Mouse (Mus musculus) urinary bladder, postnatal 10 days (tissue): ENCODE results near the gene Ptrhd1.

Source experiments
- DNase-seq: peaks from one replicate; pipeline ENCODE4 v3.0.0; 2022; ENCODE audit warnings: low spot score

Gene Ptrhd1

GRCm38 (mm10) chr12:4245742-4246141 lies 11.9 kb downstream of the Ptrhd1 start:
- DNase-seq = no peak

DNA sequence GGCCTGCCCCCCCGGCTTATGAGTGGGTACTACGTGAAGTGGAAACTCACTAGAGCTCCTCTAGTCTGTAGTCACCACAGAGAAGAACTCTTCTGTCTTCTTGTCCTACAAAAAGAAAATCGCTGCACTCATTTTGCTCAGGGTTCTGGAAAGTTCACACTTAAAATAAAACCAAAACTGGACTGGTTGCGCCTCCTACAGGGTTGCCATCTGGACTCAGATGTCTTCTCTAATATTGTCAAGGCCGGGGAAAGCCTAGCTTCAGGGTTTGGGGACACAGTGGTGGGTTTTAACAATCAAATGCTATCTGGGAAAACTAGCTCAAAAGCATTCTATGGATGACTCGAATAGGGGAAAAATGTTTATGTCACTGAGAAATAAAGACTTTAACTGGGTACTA lies 16.0 kb downstream of the Ptrhd1 start:
- DNase-seq = no peak

- DNase-seq = no peak
Measured at GRCm38 (mm10) chr12:4252742-4253655, 19.2 kb downstream of the Ptrhd1 start.

GRCm38 (mm10) chr12:4267765-4268164 lies 33.9 kb downstream of the Ptrhd1 start:
- no peak for DNase-seq

- no peak for DNase-seq
Measured at GRCm38 (mm10) chr12:4271078-4271477, 37.3 kb downstream of the Ptrhd1 start.

DNA sequence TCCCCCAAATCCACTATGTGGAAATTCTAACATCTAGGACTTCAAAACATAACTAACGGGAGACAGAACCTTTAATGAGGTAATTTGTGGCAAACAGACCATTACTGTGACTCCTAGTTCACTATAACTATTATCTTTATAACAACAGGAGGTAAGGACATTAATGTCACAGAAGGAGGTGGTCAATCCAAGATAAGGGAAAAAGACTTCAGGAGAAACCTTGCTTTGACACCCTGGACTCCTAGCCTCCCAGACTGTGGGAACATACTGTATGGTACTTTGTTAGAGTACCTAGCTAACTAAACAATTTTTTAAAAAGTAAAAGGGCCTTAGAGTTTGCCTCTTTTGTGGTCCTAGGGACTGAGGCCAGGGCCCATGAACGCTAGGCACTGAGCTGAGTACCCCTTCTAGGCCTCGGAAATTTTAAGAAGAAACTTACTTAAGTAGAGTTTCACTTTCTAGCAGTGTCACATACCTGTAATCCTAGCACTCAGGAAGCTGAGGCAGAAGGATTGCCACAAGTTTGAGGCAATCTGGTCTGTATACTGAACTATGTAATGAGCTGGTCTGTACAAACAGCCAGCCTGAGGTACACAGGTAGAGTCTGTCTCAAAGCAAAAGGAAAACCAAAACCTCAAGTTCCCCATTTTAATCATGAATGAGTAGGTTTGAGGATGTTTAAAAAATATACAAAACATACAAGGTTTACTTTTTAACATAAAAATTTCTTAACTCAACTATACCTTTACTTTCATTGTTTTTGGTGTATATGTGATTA lies 45.3 kb downstream of the Ptrhd1 start:
- no peak for DNase-seq

GRCm38 (mm10) chr12:4279878-4280277 lies 46.1 kb downstream of the Ptrhd1 start:
- no peak for DNase-seq

DNA sequence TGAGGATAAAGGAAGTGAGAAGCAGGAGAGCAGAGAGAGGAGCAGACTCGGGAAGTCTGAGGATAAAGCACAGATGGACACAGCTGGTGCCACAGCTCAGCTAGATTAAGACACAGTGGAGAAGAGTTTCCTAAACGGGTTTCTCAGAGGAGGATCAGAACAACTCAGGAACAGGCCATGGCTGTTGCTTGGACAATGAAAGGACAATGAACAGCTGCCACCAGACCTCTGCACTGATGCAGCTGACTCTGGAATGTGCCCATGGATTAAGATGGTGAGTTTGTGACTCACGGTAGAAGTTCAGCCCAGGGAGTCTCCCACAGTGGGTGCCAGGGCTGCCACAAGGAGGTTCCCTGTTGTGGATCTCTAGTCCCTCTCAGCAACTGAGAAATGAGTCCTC lies 51.4 kb downstream of the Ptrhd1 start:
- no peak for DNase-seq
